Mouse (Mus musculus) cerebellum, adult 2 months (tissue): ENCODE results near the gene Whrn.

Source experiments
- CTCF ChIP-seq: fragments of 200-500 bp; IDR thresholded peaks from 2 replicates; pipeline ENCODE4 v1.5.1; 2011; ENCODE audit warnings: low read depth, mild to moderate bottlenecking, control low read depth, low read length, moderate library complexity, borderline replicate concordance; ENCODE audit not compliant: insufficient read depth
- POLR2A ChIP-seq: fragments of 200-500 bp; IDR thresholded peaks from 2 replicates; pipeline ENCODE4 v1.6.1; 2011; ENCODE audit warnings: low read length, control low read depth, borderline replicate concordance; ENCODE audit not compliant: insufficient read depth

- TF ChIP-seq POLR2A (no peak), CTCF (no peak)
Observed at GRCm38 (mm10) chr4:63402558-63402957, 93.2 kb downstream of the Whrn start.
